Mouse (Mus musculus): ENCODE data around the gene Ltb. TPM values are rescaled to one million over a fixed set of nuclear protein-coding genes. Genes with fewer than 3 reads are reported as not detected.
A peak's percentile ranks its signal among the peaks of the same experiment; 100 is the strongest.

Ltb gene
- polyA plus RNA-seq, 1 experiment from 2014 or later = 0.22 TPM

DNA sequence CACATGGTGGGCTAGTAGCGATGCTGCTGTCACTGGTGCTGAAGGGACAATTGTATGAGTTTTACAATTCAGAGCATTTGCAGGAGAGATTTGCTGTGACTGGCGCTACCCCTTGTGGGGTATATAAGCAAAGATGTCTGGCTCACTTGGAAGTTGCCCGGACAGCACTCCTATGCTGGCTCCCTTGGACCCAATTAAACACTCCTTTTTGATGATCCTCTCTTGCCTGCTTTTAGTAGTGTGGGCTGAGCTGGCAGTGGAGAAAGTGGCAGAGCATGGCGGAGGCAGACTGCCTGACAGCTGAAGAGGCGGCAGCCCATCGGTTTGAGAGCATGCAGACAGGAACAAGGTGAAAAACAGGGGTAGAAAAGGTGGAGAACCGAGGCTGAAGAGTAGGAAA is 26.4 kb upstream of the Ltb start:
- Histone ChIP-seq H3K4me3 (no peak overlapping the region), H3K9ac (no peak overlapping the region), H3K27ac (replicated peaks) (no peak overlapping the region), H3K36me3 (no peaks in the 10 kb centered on the region), H3K4me2 (no peak overlapping the region), H3K27me3 (no peaks in the 10 kb centered on the region), H3K4me1 (replicated peaks) (peaks cover 23% of the 10 kb centered on the region), H3K9me3 (no peaks in the 10 kb centered on the region)
- WGBS = 89% methylated on average over 7 of the region's 7 CpGs
- ATAC-seq (ENCODE audit: low read depth) = no peak

GRCm38 (mm10) chr17:35168541-35169207 is 25.6 kb upstream of the Ltb start:
- Histone ChIP-seq H3K9ac (no peak overlapping the region), H3K4me1 (replicated peaks) (peaks cover 15% of the 10 kb centered on the region), H3K36me3 (no peaks in the 10 kb centered on the region), H3K27me3 (no peaks in the 10 kb centered on the region), H3K9me3 (no peaks in the 10 kb centered on the region), H3K27ac (replicated peaks) (peak overlapping the region; percentile 49; the same call in 1 of the 2 replicates), H3K4me2 (no peak overlapping the region), H3K4me3 (no peak overlapping the region)
- ATAC-seq (ENCODE audit: low read depth) = no peak
- WGBS = 13% methylated on average over 4 of the region's 4 CpGs

DNA sequence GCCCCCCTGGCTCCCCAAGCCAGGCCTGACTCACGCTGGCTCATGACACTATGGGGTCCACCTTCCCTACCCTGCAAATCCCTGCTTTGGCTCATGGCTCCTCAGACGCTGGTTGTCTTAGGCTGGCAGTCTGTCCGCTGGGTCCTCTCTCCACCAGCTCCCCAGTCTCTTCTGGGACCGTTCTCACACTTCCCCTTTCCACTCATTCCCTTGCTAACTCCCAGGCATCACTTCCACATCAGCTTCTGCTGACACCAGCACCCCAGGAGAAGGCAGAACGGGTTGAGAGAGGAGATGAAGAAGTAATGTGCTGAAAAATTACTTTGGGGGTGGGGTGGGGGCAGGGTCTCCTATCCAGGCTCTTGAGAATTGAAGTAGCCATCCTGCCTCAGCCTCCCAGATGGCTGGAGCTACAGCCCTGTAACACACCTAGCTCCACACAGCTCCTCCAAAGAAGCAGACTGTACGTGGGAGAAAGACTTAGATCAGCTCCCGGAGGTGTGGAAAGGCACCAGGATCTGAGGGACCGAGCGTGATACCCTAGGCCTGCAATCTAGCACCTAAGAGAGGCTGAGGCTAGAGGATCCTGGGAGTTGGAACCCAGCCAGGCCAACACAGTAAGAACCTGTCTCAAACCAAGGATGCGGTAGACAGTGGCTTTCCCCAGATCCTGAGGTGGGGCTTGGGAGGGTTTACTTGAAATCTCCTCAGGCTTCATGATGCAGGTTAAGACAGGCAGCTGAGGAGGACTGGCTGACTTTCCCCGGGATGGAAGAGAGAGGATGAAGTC is 21.6 kb upstream of the Ltb start:
- Histone ChIP-seq H3K4me3 (no peak overlapping the region), H3K36me3 (no peaks in the 10 kb centered on the region), H3K4me1 (replicated peaks) (no peaks in the 10 kb centered on the region), H3K4me2 (no peak overlapping the region), H3K27ac (replicated peaks) (no peak overlapping the region), H3K27me3 (no peaks in the 10 kb centered on the region), H3K9ac (no peak overlapping the region), H3K9me3 (no peaks in the 10 kb centered on the region)
- no peak for ATAC-seq (ENCODE audit: low read depth)
- 70% methylated on average over 11 of the region's 11 CpGs for WGBS

- Histone ChIP-seq H3K36me3 (no peaks in the 10 kb centered on the region), H3K9me3 (no peaks in the 10 kb centered on the region), H3K9ac (no peak overlapping the region), H3K27ac (replicated peaks) (no peak overlapping the region), H3K4me1 (replicated peaks) (no peaks in the 10 kb centered on the region), H3K27me3 (no peaks in the 10 kb centered on the region), H3K4me3 (no peak overlapping the region), H3K4me2 (no peak overlapping the region)
- 76% methylated on average over 3 of the region's 3 CpGs for WGBS
- ATAC-seq (ENCODE audit: low read depth) = no peak
Observed at GRCm38 (mm10) chr17:35173329-35173728, 20.9 kb upstream of the Ltb start.

DNA sequence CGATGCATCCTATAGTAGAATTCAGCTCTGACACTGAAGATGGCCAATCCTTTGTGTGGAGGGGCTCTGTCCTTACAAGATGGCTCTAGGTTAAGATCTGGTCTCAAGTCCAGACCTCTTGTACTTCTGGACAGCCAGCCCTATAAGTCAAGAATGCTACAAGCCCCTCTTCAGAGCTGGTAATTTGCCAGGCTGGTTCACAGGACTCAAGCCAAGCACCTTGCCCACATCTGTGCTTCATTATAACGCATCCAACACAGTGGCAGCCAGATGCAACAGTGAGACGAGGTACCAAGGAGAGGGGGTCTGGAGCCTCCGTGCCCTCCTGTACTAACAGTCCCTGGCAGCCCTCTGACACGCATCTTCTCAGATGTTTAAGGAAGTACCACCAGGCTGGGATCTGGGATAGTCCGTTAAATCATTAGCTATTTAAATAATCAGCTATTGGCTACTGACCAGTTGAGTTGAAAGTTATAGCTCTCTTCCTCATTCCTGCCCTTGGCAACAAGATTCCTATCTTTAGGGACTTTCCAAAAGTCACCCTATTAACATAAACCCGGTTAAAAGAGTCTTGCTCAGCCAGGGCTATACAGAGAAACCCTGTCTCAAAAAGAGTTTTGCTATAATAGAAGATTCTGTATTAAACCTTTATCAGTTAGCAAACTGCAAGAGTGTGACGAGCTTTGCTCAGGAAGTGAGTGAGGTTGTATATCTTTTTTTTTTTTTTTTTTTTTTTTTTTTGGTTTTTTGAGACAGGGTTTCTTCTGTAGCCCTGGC is 19.9 kb upstream of the Ltb start:
- ATAC-seq (ENCODE audit: low read depth) = no peak
- no peak overlapping the region for H3K9ac ChIP-seq
- no peaks in the 10 kb centered on the region for H3K4me1 ChIP-seq (replicated peaks)
- no peak overlapping the region for H3K4me3 ChIP-seq
- 76% methylated on average over 8 of the region's 8 CpGs for WGBS
- no peaks in the 10 kb centered on the region for H3K27me3 ChIP-seq
- no peak overlapping the region for H3K27ac ChIP-seq (replicated peaks)
- no peaks in the 10 kb centered on the region for H3K9me3 ChIP-seq
- no peak overlapping the region for H3K4me2 ChIP-seq
- no peaks in the 10 kb centered on the region for H3K36me3 ChIP-seq

- H3K9me3 ChIP-seq = no peaks in the 10 kb centered on the region
- H3K4me2 ChIP-seq = no peak overlapping the region
- no peaks in the 10 kb centered on the region for H3K36me3 ChIP-seq
- H3K9ac ChIP-seq = no peak overlapping the region
- no peak overlapping the region for H3K4me3 ChIP-seq
- ATAC-seq (ENCODE audit: low read depth) = no peak
- no peaks in the 10 kb centered on the region for H3K4me1 ChIP-seq (replicated peaks)
- no peaks in the 10 kb centered on the region for H3K27me3 ChIP-seq
- H3K27ac ChIP-seq (replicated peaks) = no peak overlapping the region
- WGBS = 80% methylated on average over 6 of the region's 6 CpGs
Observed at GRCm38 (mm10) chr17:35175382-35175781, 18.9 kb upstream of the Ltb start.

- no peaks in the 10 kb centered on the region for H3K9me3 ChIP-seq
- H3K9ac ChIP-seq = no peak within 1 kb of the TSS
Observed at GRCm38 (mm10) chr17:35175968-35176367, 18.3 kb upstream of the Ltb start, which contains the start of gene Aif1. Gene Aif1 (minus strand): TSS chr17:35176068.

GRCm38 (mm10) chr17:35178528-35178927 is 15.7 kb upstream of the Ltb start:
- Histone ChIP-seq H3K36me3 (no peaks in the 10 kb centered on the region), H3K4me2 (no peak overlapping the region), H3K27me3 (no peaks in the 10 kb centered on the region), H3K4me1 (replicated peaks) (no peaks in the 10 kb centered on the region), H3K27ac (replicated peaks) (no peak overlapping the region), H3K9me3 (no peaks in the 10 kb centered on the region), H3K4me3 (no peak overlapping the region), H3K9ac (no peak overlapping the region)
- peak; percentile 27; the same call in 1 of the 2 replicates for ATAC-seq (ENCODE audit: low read depth)
- 19% methylated on average over 5 of the region's 5 CpGs for WGBS

More at GRCm38 (mm10) chr17:35175968-35176367, 18.3 kb upstream of the Ltb start, which contains the start of gene Aif1:
- no peak within 1 kb of the TSS for H3K4me2 ChIP-seq
- no peaks in the 10 kb centered on the region for H3K27me3 ChIP-seq
- no peak within 1 kb of the TSS for H3K27ac ChIP-seq (replicated peaks)
- no peaks in the 10 kb centered on the region for H3K36me3 ChIP-seq
- no peaks in the 10 kb centered on the region for H3K4me1 ChIP-seq (replicated peaks)
- no peak within 1 kb of the TSS for H3K4me3 ChIP-seq
- WGBS = 62% methylated on average over 2 of the region's 2 CpGs
- ATAC-seq (ENCODE audit: low read depth) = no peak

DNA sequence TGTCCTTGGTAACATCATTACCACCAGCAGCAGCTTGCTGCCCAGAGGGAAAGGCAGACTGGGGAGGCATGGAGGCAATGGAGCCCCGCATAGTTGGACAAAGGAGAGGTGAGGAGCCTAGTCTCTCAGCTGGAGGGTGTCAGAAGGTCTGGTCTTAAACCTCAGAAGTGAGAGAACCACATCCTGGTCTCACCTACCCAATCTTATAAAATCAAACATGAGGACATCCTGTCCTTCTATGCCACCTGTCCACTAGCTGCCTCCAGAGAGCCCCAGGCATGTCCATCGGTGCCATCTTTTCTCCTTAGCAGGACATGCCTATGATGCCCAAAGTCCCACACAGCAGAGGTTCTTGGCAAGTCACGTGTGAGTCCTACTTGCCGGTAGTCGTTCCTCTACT is 14.1 kb upstream of the Ltb start:
- 90% methylated on average over 5 of the region's 5 CpGs for WGBS
- Histone ChIP-seq H3K27me3 (no peaks in the 10 kb centered on the region), H3K4me3 (no peak overlapping the region), H3K36me3 (no peaks in the 10 kb centered on the region), H3K4me2 (no peak overlapping the region), H3K4me1 (replicated peaks) (no peaks in the 10 kb centered on the region), H3K27ac (replicated peaks) (no peak overlapping the region), H3K9me3 (no peaks in the 10 kb centered on the region), H3K9ac (no peak overlapping the region)
- ATAC-seq (ENCODE audit: low read depth) = no peak

- 2% methylated on average over 16 of the region's 18 CpGs for WGBS
- H3K4me3 ChIP-seq = peak overlapping the region; percentile 36
- H3K27me3 ChIP-seq = no peaks in the 10 kb centered on the region
- H3K27ac ChIP-seq (replicated peaks) = peak overlapping the region; percentile 29
- peaks cover 7% of the 10 kb centered on the region for H3K4me1 ChIP-seq (replicated peaks)
- peak overlapping the region; percentile 56 for H3K4me2 ChIP-seq
- ATAC-seq (ENCODE audit: low read depth) = peak; percentile 68; the same call in 1 of the 2 replicates
- no peaks in the 10 kb centered on the region for H3K36me3 ChIP-seq
- H3K9ac ChIP-seq = peak overlapping the region; percentile 38
- H3K9me3 ChIP-seq = no peaks in the 10 kb centered on the region
Observed at GRCm38 (mm10) chr17:35185639-35186611, 8.3 kb upstream of the Ltb start.

DNA sequence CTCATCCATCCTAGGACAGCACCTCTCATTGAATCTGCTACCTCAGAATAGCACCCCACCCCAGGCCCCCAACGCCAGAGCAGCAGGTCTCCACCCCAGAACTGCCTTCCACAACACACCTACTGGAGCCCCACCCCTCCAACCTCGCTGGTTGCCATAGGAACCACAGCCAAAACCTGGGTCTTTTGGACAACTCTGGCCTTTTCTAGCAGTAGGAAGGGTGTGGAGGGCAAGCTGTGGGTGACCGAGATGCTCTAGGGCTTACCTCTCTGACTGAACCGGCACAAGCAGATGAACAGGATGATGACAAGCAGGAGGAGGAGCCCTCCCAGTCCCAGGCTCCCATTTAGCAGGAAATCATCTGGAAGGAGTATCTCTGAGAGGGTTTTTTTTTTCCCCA is 7.6 kb upstream of the Ltb start:
- 3% methylated on average over 4 of the region's 4 CpGs for WGBS
- H3K4me2 ChIP-seq = peak overlapping the region; percentile 56
- H3K4me3 ChIP-seq = peak overlapping the region; percentile 36
- H3K4me1 ChIP-seq (replicated peaks) = peaks cover 7% of the 10 kb centered on the region
- ATAC-seq (ENCODE audit: low read depth) = no peak
- H3K9me3 ChIP-seq = no peaks in the 10 kb centered on the region
- H3K27me3 ChIP-seq = no peaks in the 10 kb centered on the region
- H3K27ac ChIP-seq (replicated peaks) = peak overlapping the region; percentile 29
- H3K36me3 ChIP-seq = no peaks in the 10 kb centered on the region
- H3K9ac ChIP-seq = 0 out of 2 replicates have a peak overlapping the region, but pooled peaks have one; percentile 38

All from neural tube, embryonic 13.5 days (tissue).